Mouse (Mus musculus): Measurements from ENCODE around the gene Unc13a.

DNA sequence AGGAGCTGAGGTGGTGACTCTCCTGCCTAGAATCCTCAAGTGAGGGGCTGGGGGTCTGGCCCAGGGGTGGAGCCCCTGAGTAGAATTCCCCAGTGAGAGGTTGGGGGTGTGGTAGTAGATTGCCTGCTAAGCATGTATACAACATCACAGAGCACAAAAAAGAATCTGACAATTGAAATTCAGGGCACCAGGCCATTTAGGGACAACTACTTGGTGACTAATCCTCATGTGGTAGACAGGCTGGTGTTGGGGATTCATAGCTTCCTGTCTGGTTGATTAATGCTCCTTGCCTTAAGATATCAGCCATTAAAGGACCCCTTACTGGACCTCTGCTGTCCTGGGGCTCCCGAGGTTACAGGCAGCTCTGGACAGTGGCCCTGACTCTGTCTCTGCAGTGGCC is 92.5 kb downstream of the Unc13a start:
- no peak for TF ChIP-seq POLR2A (IDR thresholded peaks at IDR 0.05; ENCODE audit: low read depth, low read length)
- TF ChIP-seq CTCF (IDR thresholded peaks at IDR 0.05; ENCODE audit: extremely low read depth, insufficient read depth, insufficient read length, insufficient replicate concordance): no peak
